Mouse (Mus musculus) midbrain, embryonic 10.5 days (tissue): Measurements from ENCODE around the gene Gm4881. TPM values are rescaled to one million over a fixed set of nuclear protein-coding genes. Genes with fewer than 3 reads are reported as not detected.

Experiments used
- microRNA-seq: library from miRNA; unstranded; fragments of <30 nt; microRNA quantifications from one replicate; pipeline ENCODE4, GENCODE M21; 2017
- polyA plus RNA-seq: library from polyadenylated mRNA; unstranded; fragments of >200 nt; fragmentation: Nextera tagmentation; extraction: Ambion mirVana; gene quantifications from 2 replicates; pipeline ENCODE4 v1.2.1, GENCODE M21; 2016

Gm4881 gene
- polyA plus RNA-seq, 1 experiment from 2014 or later: 0.63 TPM

Small RNAs within 50 kb of the gene (microRNA-seq; reads per million reads assigned to microRNA genes)
- gene Mir7046: 0.90 reads per million
- not detected for gene Mir7047

Other genes starting within 250 kb of the Gm4881 start
- not detected in 2 replicates for gene BC049730, start 235.3 kb downstream of the Gm4881 start, polyA plus RNA-seq
- not detected in 2 replicates for gene Gm4763, start 217.6 kb downstream of the Gm4881 start, polyA plus RNA-seq
- gene Cd177, start 184.2 kb downstream of the Gm4881 start, polyA plus RNA-seq: not detected in 2 replicates
- gene Ceacam10, start 167.3 kb downstream of the Gm4881 start, polyA plus RNA-seq: not detected in 2 replicates
- 15.7 and 17.2 TPM in 2 replicates for gene Gm9844, start 82.3 kb downstream of the Gm4881 start, polyA plus RNA-seq
- gene Lypd4, start 74.6 kb downstream of the Gm4881 start, polyA plus RNA-seq: not detected in 2 replicates
- gene Dmrtc2, start 74.4 kb downstream of the Gm4881 start, polyA plus RNA-seq: 0.14 TPM in 1 of 2 replicates, not detected in the other
- 1,942 and 2,205 TPM in 2 replicates for gene Rps19, start 60.1 kb downstream of the Gm4881 start, polyA plus RNA-seq
- gene Cd79a, start 47.1 kb downstream of the Gm4881 start, polyA plus RNA-seq: 0.15 and 0.23 TPM in 2 replicates
- 60.4 and 62.5 TPM in 2 replicates for gene Arhgef1, start 41.6 kb downstream of the Gm4881 start, polyA plus RNA-seq
- gene Rabac1, start 28.3 kb upstream of the Gm4881 start, polyA plus RNA-seq: 89.0 and 109 TPM in 2 replicates
- gene Atp1a3, start 61.5 kb upstream of the Gm4881 start, polyA plus RNA-seq: 11.1 and 27.0 TPM in 2 replicates
- 5.4 and 7.5 TPM in 2 replicates for gene Grik5, start 127.9 kb upstream of the Gm4881 start, polyA plus RNA-seq
- gene Zfp574, start 128.1 kb upstream of the Gm4881 start, polyA plus RNA-seq: 44.4 and 45.3 TPM in 2 replicates
- 13.6 and 26.5 TPM in 2 replicates for gene Pou2f2, start 235.2 kb upstream of the Gm4881 start, polyA plus RNA-seq